Mouse (Mus musculus) midbrain, embryonic 14.5 days (tissue): Measurements from ENCODE around the gene Lyar. TPM values are rescaled to one million over a fixed set of nuclear protein-coding genes. Genes with fewer than 3 reads are reported as not detected.

Experiments
- ATAC-seq: fragments of 200-750 bp; cut with Nextera tagmentation; 2 replicates; pipeline ENCODE4 v1.8.0; 2017; ENCODE audit warnings: moderate number of reproducible peaks, moderate library complexity; ENCODE audit not compliant: low FRiP score, low TSS enrichment
- DNase-seq: peaks from one replicate; pipeline ENCODE4 v3.0.0-alpha.2; 2015
- H3K27ac ChIP-seq: fragments of 300-500 bp; sonication (generic); replicated peaks from 2 replicates; pipeline ENCODE4 v1.5.1; 2014; ENCODE audit warnings: mild to moderate bottlenecking, low read depth, low read length, moderate library complexity
- H3K27me3 ChIP-seq: fragments of 300-500 bp; sonication (generic); 2 replicates; pipeline ENCODE4 v1.6.1; 2014; ENCODE audit warnings: low read length, control low read depth, mixed read lengths; ENCODE audit not compliant: control insufficient read depth, insufficient read depth
- H3K36me3 ChIP-seq: fragments of 300-500 bp; sonication (generic); 2 replicates; pipeline ENCODE4 v1.6.1; 2014; ENCODE audit warnings: low read length, control low read depth; ENCODE audit not compliant: control insufficient read depth, insufficient read depth
- H3K4me1 ChIP-seq: fragments of 300-500 bp; sonication (generic); 2 replicates; pipeline ENCODE4 v1.6.1; 2014; ENCODE audit warnings: mild to moderate bottlenecking, antibody characterized with exemption, low read length, control low read depth; ENCODE audit not compliant: control insufficient read depth, insufficient read depth
- H3K4me2 ChIP-seq: fragments of 300-500 bp; sonication (generic); 2 replicates; pipeline ENCODE4 v1.6.1; 2014; ENCODE audit warnings: mild to moderate bottlenecking, low read length, moderate library complexity
- H3K4me3 ChIP-seq: fragments of 300-500 bp; sonication (generic); replicated peaks from 2 replicates; pipeline ENCODE4 v1.5.1; 2014; ENCODE audit warnings: low read depth, low read length
- H3K9ac ChIP-seq: fragments of 300-500 bp; sonication (generic); replicated peaks from 2 replicates; pipeline ENCODE4 v1.6.1; 2014; ENCODE audit warnings: mild to moderate bottlenecking, low read length, moderate library complexity
- H3K9me3 ChIP-seq: fragments of 300-500 bp; sonication (generic); 2 replicates; pipeline ENCODE4 v1.6.1; 2016; ENCODE audit warnings: low read length, control low read depth, mixed read lengths; ENCODE audit not compliant: control insufficient read depth
- WGBS: fragments of 180-500 bp; shearing (Covaris S2); extraction: QIAGEN DNeasy Blood & Tissue Kit; methylation state at CpG from one replicate; pipeline ENCODE4 v1.1.7; 2014; 5-methylcytosine and 5-hydroxymethylcytosine counted together
- polyA plus RNA-seq: library from polyadenylated mRNA; unstranded; fragments of >200 nt; fragmentation: Nextera tagmentation; extraction: Ambion mirVana; gene quantifications from 2 replicates; pipeline ENCODE4 v1.2.1, GENCODE M21; 2014

The Lyar gene
- polyA plus RNA-seq, 1 experiment from 2014 or later, result 41.9 TPM

- no peak overlapping the region for H3K27ac ChIP-seq
- H3K36me3 ChIP-seq, result no peaks in the 10 kb centered on the region
- no peak overlapping the region for H3K4me2 ChIP-seq
- H3K9ac ChIP-seq, result no peak overlapping the region
- DNase-seq, result no peak
- peaks cover 42% of the 10 kb centered on the region for H3K27me3 ChIP-seq
- no peaks in the 10 kb centered on the region for H3K9me3 ChIP-seq
- no peak for ATAC-seq
- H3K4me3 ChIP-seq, result no peak overlapping the region
- H3K4me1 ChIP-seq, result peaks cover 9% of the 10 kb centered on the region
- WGBS, result 43% methylated on average over 1 of the region's 1 CpGs
Observed at GRCm38 (mm10) chr5:38280075-38280474, 59.8 kb downstream of the Lyar start.

Other genes with a start within 250 kb of the Lyar start
- gene Stx18, start 181.7 kb upstream of the Lyar start, polyA plus RNA-seq, result 29.5 and 33.2 TPM in 2 replicates
- gene Nsg1, start 60.6 kb upstream of the Lyar start, polyA plus RNA-seq, result 280 and 671 TPM in 2 replicates
- 18.8 and 24.6 TPM in 2 replicates for gene Zbtb49, start within 50 bp of the Lyar start, polyA plus RNA-seq
- gene Tmem128, start 39.7 kb downstream of the Lyar start, polyA plus RNA-seq, result 114 and 120 TPM in 2 replicates
- gene Otop1, start 55.5 kb downstream of the Lyar start, polyA plus RNA-seq, result not detected in 2 replicates
- gene Drd5, start 98.9 kb downstream of the Lyar start, polyA plus RNA-seq, result 0.21 and 0.57 TPM in 2 replicates